Mouse (Mus musculus) MEL (cell line): Measurements from ENCODE around the gene Ier2.

Experiments used
- CTCF ChIP-seq, 3 experiments: IDR thresholded peaks in 2 of 3; conservative IDR thresholded peaks in 1 of 3; 2 replicates each; pipeline ENCODE4 v1.5.1; 2011 to 2012; ENCODE audit warnings: low read length in 3 of 3, low read depth in 2 of 3, mild to moderate bottlenecking in 2 of 3, improper control_type of control experiment in 1 of 3, inconsistent platforms in 1 of 3, mixed read lengths in 1 of 3, moderate library complexity in 1 of 3; ENCODE audit not compliant: control insufficient read depth in 1 of 3, insufficient read depth in 1 of 3, poor library complexity in 1 of 3, severe bottlenecking in 1 of 3
- ELF1 ChIP-seq: IDR thresholded peaks from 2 replicates; pipeline ENCODE4 v1.6.1; 2014; ENCODE audit warnings: low read depth, mild to moderate bottlenecking, inconsistent platforms, low read length, improper control_type of control experiment, moderate library complexity
- EP300 ChIP-seq, 2 experiments: IDR thresholded peaks; 2 replicates each; pipeline ENCODE4 v1.6.1; 2011; ENCODE audit warnings: improper control_type of control experiment in 2 of 2, low read length in 2 of 2, low read depth in 1 of 2, mild to moderate bottlenecking in 1 of 2
- POLR2A ChIP-seq, 2 experiments: IDR thresholded peaks; 2 replicates each; pipeline ENCODE4 v1.6.1; 2011 to 2012; ENCODE audit warnings: low read length in 2 of 2, mild to moderate bottlenecking in 2 of 2, control low read depth in 1 of 2, improper control_type of control experiment in 1 of 2, low read depth in 1 of 2, moderate library complexity in 1 of 2; ENCODE audit not compliant: control insufficient read depth in 1 of 2, insufficient read depth in 1 of 2, poor library complexity in 1 of 2
- RCOR1 ChIP-seq: IDR thresholded peaks from 2 replicates; pipeline ENCODE4 v1.6.1; 2012; ENCODE audit warnings: low read depth, mild to moderate bottlenecking, inconsistent platforms, low read length, improper control_type of control experiment
- UBTF ChIP-seq: IDR thresholded peaks from 2 replicates; pipeline ENCODE4 v1.6.1; 2012; ENCODE audit warnings: low read depth, mild to moderate bottlenecking, inconsistent platforms, low read length, improper control_type of control experiment, moderate library complexity, borderline replicate concordance; ENCODE audit not compliant: insufficient read depth
- ZMIZ1 ChIP-seq: IDR thresholded peaks from 2 replicates; pipeline ENCODE4 v1.6.1; 2012; ENCODE audit warnings: low read depth, mild to moderate bottlenecking, inconsistent platforms, low read length, improper control_type of control experiment, moderate library complexity

- TF ChIP-seq UBTF: no peak
- TF ChIP-seq EP300 (IDR thresholded peaks at IDR 0.05; ENCODE audit: low read depth in 1 of 2, low read length in 2 of 2): no peak
- TF ChIP-seq POLR2A (IDR thresholded peaks at IDR 0.05; ENCODE audit: control insufficient read depth in 1 of 2, insufficient read depth in 1 of 2, low read depth in 1 of 2, low read length in 2 of 2, poor library complexity in 1 of 2): no peak
- no peak for TF ChIP-seq RCOR1
- TF ChIP-seq CTCF (IDR thresholded peaks at IDR 0.05 in 2 of 3, conservative IDR thresholded peaks at IDR 0.05 in 1 of 3; ENCODE audit: control insufficient read depth in 1 of 3, insufficient read depth in 1 of 3, low read depth in 2 of 3, low read length in 3 of 3, poor library complexity in 1 of 3, severe bottlenecking in 1 of 3): no peak
- no peak for TF ChIP-seq ELF1
- no peak for TF ChIP-seq ZMIZ1
These were observed 46.8 kb downstream of the Ier2 start for GRCm38 (mm10) chr8:84615666-84616485.
